Mouse (Mus musculus): Measurements from ENCODE around the gene Gdap1l1.
"Not testable (repeated sequence)": the region's sequence is repeated elsewhere in the genome, so short reads cannot be mapped to it uniquely, and the experiment has no call there.

The Gdap1l1 gene

DNA sequence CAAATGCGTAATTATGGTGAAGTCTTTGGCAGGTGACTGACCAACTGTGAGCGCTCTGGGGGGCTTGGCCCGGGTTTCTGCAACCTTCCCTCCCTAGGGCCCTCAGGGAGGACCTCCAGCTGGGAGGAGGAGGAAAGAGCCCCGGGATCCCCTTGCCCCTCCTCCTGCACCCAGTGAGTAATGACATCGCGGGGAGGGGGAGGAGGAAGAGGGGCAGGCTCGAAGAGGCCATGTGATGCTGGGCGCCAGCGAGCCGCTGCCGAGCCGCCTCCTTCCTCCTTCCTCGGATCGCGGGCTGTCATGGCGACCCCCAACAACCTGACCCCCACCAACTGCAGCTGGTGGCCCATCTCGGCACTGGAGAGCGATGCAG lies at the start of gene Gdap1l1:
TSS of gene Gdap1l1 (plus strand) at position 231 of the 373 bp plus-strand sequence.
- peak; percentile 48 to 69 for DNase-seq (ENCODE audit: inconsistent age in 2 of 2, low spot score in 1 of 2)

DNA sequence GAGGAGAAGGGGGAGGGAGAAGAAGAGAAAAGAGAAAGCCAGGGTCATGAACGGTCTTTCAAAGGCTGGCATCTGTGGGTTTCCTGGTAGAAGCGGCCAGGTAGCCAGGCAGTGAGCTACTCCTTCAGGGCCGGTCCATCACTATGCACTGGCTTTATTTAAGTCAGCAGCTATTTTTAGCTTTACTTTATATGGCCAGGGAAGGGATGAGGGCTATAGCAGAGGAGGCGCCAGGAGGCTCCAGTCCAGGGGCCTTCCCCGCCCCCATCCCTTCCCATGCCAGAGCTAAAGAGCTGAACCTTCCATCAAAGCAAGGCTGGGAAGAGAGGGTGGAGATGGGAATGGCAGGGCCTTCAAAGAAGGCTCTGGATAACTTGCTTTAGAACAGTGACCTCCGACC lies 45.8 kb upstream of the Gdap1l1 start:
- DNase-seq (ENCODE audit: inconsistent age in 2 of 2, low spot score in 1 of 2): no peak

DNA sequence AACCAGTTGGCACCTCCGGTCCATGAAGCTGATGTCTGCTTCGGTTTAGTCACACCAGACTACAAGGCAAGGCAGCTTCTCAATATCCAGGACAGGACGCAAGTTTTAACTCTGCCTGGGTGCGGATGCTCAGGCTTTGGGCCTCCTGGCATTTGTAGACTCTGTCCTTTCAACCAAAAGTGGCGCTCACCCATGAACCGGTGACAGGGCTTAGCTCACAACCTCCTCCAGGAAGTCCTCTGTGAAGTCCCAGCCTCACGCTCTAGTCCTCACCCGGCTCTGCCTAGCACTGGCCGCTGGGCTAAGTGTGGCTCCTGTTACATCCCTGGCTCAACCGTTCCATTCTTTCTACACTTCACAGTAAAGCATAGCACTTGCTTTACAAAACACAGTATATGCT lies 45.0 kb upstream of the Gdap1l1 start:
- no peak for DNase-seq (ENCODE audit: inconsistent age in 2 of 2, low spot score in 1 of 2)

DNA sequence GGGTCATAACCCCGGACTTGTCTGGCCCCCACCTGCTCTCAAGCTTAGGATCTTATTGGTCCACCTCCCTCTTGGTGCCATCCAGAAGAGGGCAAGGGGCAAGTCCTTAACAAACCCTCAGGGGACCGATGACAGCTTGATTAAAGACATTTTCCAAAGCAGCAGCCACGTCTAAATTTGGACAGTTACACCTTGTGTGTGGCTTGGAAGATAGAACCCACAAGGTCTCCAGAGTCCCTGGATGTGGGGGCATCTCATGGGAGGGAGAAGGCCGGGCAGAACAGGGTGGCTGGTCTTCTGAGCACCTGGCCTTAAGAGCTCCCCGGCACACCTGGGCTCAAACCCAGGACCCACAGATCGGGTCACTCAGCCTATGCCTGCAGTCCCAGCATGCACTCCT lies 44.3 kb upstream of the Gdap1l1 start:
- no peak for DNase-seq (ENCODE audit: inconsistent age in 2 of 2, low spot score in 1 of 2)

DNA sequence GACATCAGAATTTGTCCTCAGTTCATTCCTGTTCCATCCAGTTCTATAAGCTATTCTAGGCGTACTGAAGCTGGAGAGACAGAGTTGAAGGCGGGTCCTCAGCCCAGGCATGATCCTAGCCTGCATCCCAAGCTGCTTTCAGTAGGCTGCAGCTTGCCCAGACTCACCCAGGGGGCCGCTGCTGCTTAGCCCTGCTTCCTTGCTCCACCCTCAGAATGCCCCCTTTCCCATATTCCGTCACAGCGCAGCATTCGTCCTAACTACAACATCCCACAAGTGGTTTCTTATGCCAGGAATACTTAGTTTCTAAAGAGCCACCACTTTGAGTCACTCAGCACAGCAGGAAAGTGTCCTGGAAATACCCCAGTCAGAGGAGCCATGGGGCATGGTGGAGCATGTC lies 43.3 kb upstream of the Gdap1l1 start:
- no peak for DNase-seq (ENCODE audit: inconsistent age in 2 of 2, low spot score in 1 of 2)

DNA sequence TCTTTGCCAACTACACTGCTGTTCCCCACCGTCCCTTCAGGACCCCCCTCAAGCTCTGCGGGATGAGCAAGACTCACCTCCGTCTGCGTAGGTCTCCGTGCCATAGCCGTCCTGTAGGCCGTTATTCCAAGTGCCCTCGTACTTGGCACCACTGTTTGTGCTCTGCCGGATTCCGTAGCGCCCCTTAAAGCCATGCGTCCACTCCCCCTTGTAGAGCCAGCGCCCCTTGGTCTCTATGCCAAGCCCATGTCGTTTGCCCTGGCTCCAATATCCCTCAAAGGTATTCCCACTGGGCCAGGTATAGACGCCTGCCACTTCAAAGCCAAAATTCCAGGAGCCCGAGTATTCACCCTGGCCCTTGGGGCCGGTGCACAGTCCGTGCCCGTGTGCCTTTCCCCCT lies 41.2 kb upstream of the Gdap1l1 start:
- DNase-seq (ENCODE audit: inconsistent age in 2 of 2, low spot score in 1 of 2): no peak

DNA sequence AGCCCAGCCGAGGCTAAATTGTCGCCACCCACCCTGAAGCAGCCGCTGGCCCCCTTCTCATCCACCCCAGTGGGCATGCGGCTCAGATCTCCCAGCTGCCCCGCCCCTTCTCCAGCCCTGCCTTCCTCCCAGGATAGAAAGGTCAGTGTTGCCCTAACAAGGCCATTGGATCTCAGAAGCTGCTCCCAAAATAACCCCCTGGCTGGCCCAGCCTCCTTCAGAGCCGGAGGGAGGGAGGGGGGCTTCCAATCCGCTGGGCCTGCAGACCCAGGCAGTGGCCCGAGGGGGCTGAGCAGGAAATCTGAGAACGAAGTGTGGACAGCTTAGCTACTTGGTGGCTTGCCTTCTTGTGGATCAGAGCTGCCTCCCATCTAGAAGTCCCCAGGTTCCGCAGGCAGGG lies 40.4 kb upstream of the Gdap1l1 start, which contains the start of gene Jph2:
TSS of gene Jph2 (minus strand) at position 89 of the 400 bp plus-strand sequence.
- DNase-seq (ENCODE audit: inconsistent age in 2 of 2, low spot score in 1 of 2): peak; percentile 70 to 82

DNA sequence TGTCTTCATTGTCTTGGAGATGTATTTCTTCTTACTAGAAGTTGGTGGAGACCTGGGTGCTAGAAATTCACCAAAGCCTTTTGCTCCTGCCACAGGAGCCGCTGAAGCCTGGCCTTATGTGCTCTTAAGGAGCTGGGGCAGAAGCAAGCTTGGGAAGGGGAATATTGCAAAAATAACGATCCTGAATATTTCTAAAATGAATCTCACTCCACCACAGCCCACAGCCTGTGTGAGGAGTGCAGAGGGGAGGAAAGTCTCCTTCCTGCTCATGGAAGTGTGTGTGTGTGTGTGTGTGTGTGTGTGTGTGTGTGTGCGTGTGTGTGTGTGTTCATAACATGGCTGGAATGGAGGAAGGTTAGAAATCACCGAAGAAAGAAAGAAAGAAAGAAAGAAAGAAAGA lies 39.5 kb upstream of the Gdap1l1 start:
- DNase-seq (ENCODE audit: inconsistent age in 2 of 2, low spot score in 1 of 2): no peak

DNA sequence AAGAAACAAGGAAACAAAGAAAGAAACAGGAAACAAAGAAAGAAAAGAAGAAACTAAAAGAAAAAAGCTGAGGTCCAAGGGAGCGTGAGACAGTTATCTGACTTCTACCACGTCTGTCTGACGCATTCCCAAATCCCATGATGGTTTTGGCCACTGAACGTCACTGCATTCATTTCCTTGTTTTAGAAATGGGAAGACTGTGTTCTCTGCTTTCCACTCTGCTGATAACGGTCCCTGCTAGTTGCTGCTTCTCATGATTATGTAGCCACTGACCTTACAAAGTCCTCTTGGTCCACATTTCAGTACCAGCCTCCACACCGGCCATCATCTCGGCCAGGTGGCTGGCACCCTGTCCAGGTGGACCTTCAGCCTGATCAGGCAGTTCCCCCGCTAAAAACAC lies 39.1 kb upstream of the Gdap1l1 start:
- peak in 1 of 2 experiments; percentile 38 for DNase-seq (ENCODE audit: inconsistent age in 2 of 2, low spot score in 1 of 2)

DNA sequence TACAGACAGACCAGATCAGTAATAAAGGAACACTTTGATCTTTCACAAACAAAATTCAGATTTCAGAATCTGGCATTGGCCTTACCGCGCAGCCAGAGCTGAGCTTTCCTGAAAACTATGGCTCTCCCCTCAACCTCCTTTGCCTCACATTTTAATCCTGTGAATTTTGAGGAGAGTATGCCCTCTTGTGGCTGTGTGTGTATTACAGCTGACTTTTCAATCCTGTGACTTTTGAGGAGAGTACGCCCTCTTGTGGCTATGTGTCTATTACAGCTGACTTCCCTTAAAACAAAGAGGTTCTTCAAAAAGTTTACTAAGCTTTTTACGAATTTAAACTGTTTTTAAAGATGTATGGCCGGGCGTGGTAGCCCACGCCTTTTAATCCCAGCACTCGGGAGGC lies 37.1 kb upstream of the Gdap1l1 start:
- peak; percentile 78 to 96 for DNase-seq (ENCODE audit: inconsistent age in 2 of 2, low spot score in 1 of 2)

DNA sequence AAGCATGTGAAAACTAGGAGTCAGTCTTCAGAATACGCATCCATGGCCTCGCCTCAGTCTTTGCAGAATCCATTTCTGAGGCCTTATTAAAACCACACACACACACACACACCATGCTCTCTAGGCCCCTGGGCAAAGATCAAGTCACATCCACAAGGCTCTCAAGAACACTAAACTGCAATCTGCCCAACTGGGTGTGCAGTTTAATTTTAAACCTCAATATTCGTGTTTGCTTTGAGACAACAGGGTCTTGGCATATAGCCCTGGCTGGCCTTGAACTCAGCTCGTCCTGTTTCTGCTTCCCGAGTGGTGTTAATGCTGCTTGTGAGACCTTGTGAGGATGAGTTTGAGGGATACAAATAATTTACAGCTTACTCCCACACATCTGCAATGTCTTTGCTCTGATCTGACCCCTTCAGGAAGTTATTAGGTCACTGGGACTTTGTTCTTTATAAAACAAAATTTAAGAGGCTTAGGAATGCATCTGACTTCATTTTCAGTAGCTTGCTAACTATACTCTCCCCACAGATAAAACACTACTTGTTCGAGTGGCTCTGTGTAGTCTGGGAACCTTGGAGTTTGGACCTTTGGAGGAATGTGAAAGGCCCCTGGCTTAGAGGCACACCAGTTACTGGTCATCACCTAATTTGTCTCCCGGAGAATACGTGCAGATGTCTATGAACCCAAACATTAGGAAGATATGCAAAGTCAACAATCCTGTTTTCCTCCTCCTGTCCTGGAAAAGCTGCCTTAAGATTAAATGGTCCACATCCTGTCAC lies 34.0 kb upstream of the Gdap1l1 start:
- DNase-seq (ENCODE audit: inconsistent age in 2 of 2, low spot score in 1 of 2): peak; percentile 49 to 77

DNA sequence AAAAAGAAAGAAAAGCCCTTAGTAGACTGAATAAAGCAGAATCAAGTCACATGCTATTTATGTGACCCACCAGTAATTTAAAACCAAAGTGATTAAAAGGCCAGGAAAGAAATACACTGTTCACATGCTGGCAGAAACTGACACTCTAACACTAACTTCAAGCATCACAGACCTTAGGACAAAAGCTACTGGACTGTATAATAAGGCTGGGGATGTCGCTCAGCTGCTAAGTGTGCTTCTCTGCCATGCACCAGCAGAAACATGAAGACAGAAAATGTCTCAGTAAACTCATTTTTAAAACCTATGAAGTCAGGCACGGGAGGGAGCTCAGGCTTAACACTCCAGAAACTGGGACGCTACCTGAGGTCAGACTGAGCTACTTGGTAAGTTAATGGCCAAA lies 28.1 kb upstream of the Gdap1l1 start:
- DNase-seq (ENCODE audit: inconsistent age in 2 of 2, low spot score in 1 of 2): no peak

DNA sequence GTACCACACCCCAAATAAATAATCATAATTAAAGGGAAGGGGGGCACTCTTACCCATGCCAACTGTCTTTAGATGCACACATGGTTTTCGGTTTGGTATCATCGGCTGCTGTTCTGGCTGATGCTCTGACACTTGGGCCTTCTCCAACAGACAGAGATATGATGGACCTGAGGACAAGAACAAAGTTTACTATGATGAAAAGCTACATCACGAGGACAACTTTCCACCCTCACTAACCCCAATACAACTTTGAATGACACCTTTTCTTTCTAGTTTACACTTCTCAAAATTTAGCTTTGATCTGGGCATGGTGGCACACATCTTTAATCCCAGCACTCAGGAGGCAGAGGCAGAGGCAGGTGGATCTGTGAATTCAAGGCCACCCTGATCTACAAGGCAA lies 26.9 kb upstream of the Gdap1l1 start:
- DNase-seq (ENCODE audit: inconsistent age in 2 of 2, low spot score in 1 of 2): not testable (repeated sequence)

DNA sequence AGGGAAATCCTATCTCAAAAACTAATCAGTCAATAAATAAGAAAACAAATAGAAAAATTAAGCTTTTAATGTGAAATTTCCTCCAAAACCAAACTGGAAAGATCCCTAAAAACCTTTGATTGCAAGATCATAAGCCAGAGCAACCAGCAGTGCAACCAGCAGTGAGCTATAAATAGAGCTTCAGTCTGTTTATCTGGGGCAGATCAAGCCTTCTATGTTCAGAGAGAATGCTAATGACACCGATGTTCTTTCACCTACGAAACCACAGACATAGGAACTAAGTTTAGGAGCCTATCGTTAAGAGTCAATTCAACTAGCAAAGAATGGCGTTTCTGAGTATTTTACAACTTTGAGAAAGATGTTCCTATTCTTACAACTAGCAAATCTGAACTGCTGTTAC lies 26.4 kb upstream of the Gdap1l1 start:
- DNase-seq (ENCODE audit: inconsistent age in 2 of 2, low spot score in 1 of 2): no peak

DNA sequence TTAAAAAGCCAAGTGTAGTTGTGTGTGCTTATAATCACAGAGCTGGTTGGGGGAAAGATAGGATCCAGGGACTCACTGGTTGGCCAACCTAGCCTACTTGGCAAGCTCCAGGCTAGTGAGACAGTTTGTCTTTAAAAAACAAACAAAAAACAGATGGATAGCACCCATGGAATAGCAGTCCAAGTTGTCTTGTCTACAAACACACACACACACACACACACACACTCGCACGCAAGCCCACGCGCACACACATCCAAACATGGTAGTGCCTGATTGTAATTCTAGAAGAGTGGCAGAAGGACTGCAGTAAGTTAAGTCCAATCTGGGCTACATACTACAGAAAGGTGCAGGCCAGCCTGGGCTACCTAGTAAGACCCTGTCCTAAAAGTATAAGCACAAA lies 25.9 kb upstream of the Gdap1l1 start:
- no peak for DNase-seq (ENCODE audit: inconsistent age in 2 of 2, low spot score in 1 of 2)

DNA sequence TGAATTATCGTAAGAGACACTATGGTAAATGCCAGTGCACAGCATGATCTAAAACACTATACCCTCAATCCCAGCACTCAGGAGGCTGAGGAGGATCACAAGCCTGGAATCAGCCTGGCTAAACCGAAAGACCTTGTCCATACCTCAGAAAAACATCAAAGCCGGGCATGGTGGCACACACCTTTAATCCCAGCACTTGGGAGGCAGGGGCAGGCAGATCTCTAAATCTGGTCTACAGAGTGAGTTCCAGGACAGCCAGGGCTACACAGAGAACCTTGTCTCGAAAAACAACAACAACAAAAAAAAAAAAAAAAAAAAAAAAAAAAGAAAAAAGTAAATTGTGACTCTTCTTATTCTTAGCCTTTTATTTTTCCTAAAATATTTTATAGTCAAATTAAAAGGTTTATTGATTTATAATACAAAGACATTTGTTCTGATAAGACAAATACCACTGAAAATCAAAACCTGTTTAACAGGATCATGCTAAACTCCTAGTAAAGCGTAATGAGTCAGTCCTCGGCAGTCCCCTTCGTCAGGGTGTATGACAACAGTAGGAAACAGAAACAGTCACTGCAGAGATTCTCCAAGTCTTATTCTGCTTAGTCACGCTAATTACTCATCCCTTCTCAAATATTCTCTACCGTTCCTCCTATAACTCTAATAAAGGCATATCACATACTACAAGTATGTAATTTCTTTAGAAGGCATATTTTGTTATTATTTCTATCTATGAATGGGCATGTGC lies 25.3 kb upstream of the Gdap1l1 start:
- peak in 1 of 2 experiments; percentile 42 for DNase-seq (ENCODE audit: inconsistent age in 2 of 2, low spot score in 1 of 2)

DNA sequence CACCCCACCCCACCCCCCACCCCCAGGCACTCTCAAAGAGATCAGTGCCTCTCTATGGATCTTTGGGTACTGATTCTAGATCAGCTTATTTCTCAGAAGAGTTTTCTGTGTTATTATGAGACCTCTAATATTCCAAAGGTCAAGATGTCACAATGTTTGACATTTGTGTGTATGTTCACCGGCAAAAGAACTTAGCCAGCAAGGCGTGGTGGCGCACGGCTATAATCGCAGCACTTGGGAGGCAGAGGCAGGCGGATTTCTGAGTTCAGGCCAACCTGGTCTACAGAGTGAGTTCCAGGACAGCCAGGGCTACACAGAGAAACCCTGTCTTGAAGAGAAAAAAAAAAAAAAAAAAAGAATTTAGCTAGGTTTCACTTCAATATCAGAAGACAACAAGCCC lies 21.2 kb upstream of the Gdap1l1 start:
- DNase-seq (ENCODE audit: inconsistent age in 2 of 2, low spot score in 1 of 2): no peak

DNA sequence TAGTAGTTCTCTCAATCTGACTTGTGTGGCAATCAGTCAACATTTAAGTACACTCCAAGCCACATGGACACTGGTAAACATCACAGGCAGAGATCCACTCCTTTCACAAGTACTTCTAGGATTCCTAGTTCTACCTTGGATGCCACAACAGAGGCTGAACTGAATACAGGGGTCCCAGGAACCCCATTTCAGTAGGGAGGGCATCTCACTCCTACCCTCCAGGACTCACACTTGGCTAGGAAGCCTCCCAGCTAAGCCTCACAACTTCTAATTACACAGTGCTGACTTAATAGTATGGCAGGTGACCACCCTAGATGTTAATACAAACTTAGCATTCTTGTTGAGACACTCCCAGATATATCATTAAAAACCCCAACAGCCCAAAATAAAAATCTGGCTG lies 20.4 kb upstream of the Gdap1l1 start:
- DNase-seq (ENCODE audit: inconsistent age in 2 of 2, low spot score in 1 of 2): no peak

DNA sequence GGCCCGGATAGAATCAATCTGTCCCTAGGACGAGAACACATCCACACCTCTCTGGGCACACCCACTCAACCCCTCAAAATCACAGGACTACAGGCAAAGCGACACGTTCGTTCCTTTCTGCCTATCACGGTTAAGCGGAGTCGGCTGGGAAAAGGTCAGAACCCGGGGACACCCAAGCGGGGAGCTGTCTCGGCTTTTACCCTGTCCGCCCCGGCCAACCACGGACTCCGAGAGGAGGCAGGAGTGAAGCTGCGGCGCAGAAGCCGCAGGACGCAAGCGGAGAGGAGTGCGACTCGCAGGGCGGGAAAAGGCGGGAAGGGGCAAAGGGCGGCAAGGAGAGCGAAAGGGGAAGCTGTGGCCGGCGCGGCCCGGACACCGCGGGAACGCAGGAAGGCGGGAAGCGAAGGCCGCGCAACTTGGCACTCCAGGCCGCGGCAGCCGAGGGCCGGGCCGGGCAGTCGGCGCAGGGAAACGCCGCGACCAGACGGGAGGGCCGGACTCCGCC lies 19.4 kb upstream of the Gdap1l1 start:
- no peak for DNase-seq (ENCODE audit: inconsistent age in 2 of 2, low spot score in 1 of 2)

DNA sequence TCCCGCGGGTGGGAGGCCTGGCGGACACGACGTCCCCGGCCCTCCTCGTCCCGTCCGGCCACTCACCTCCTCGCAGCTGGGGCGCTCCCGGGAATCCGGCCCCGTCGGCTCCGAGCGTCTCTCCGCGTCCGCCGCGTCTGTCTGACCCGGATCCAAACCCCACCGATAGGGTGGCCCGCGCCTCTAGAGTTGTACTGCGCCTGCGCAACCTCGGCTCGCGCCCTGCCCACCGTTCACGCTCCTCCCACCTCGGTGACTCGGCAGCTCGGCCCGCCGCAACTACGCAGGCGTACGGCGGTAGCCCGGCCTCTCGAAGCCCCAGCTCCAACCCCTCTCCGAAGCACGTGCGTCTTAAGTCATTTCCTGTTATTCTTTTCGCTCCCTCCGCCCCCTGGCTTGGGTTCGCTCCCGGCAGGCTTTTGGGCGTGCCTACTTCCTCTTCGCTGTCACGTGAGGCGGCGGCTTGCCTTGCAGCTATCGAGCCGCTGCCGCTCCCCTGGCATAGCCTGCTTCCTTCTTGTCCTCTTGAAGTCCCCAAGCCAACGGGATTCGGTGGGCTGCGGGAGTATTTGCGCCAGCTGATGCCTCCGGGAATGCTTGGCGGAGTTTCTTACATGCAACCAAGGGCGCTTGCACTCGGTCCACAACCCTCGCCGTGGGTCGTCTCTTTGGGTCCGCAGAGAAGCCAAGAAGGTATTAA lies 18.8 kb upstream of the Gdap1l1 start:
- DNase-seq (ENCODE audit: inconsistent age in 2 of 2, low spot score in 1 of 2): peak; percentile 100

DNA sequence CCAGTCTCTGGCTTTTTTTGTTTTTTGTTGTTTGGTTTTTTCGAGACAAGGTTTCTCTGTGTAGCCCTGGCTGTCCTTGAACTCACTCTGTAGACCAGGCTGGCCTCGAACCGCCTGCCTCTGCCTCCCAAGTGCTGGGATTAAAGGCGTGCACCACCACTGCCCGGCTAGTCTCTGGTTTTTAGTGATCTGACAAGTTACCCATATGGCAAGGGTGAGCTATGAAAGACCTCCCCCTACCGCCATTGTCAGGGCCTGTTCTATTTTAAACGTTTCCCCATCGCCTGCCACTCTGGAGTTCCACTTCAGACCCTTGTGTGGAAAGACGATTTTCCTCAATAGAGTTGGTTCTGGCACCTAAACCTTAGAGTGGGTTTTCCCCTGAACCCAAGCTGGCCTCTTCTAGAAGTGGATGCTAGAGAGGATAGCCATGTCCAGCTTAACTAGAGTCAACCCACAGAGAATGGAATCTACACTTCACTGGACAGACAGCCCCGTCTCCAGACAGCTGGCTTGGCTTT lies 17.9 kb upstream of the Gdap1l1 start:
- peak in 1 of 2 experiments; percentile 58 for DNase-seq (ENCODE audit: inconsistent age in 2 of 2, low spot score in 1 of 2)

Data from adrenal gland, adult (tissue).